ENCODE assay signal across 11 mouse cellular contexts in the genomic region with DNA sequence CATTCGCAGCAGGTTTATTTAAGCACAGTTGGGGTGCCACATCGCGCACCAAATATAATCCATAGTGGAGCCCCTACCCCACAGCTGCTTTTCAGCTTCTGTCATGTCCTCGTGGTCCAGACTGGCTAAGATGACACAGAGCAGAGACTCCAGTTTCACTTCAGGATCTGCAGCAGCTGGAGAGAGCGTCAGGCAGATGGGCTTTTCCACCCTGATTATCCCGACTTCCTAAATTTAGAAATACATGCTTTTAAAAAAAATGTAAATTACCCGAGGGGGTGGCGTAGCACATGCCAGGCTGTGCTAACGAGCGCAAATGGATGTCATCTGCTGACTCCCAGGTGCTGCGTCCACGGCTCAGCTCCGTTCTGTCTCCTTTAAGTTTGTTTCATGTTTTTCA. TPM values are rescaled to one million over a fixed set of nuclear protein-coding genes. Genes with fewer than 3 reads are reported as not detected.
DNase-seq lines count a peak whose midpoint lies in the region; ATAC-seq and TF ChIP-seq lines count a peak whose summit lies in the region.
"Had no signal": no experiment of that assay in that cellular context is flagged by ENCODE, and none has a peak within 500 bp of the region (broad histone marks: within the 10 kb centered on the region; RNA-seq: fewer than 3 reads in every experiment).

No protein-coding gene starts in this region.

- no peak for TF ChIP-seq CTCF in lung, postnatal 0 days (IDR thresholded peaks at IDR 0.05)

- WGBS in heart, embryonic 12.5 days, result 51% methylated on average over 13 of the region's 13 CpGs
- WGBS in embryonic facial prominence, embryonic 15.5 days, result 29% methylated on average over 13 of the region's 13 CpGs
- WGBS in neural tube, embryonic 14.5 days, result 47% methylated on average over 13 of the region's 13 CpGs
- 74% methylated on average over 13 of the region's 13 CpGs for WGBS in lung, postnatal 0 days

- no peaks in the 10 kb centered on the region for H3K27me3 ChIP-seq in heart, embryonic 12.5 days (replicated peaks)
- H3K27me3 ChIP-seq in embryonic facial prominence, embryonic 15.5 days, result no peaks in the 10 kb centered on the region
- no peaks in the 10 kb centered on the region for H3K27me3 ChIP-seq in neural tube, embryonic 14.5 days (ENCODE audit: control insufficient read depth, insufficient read depth, low read length)
- H3K27me3 ChIP-seq in lung, postnatal 0 days (replicated peaks; ENCODE audit: insufficient read depth, low read length), result no peaks in the 10 kb centered on the region

- TF ChIP-seq EP300 in lung, postnatal 0 days (IDR thresholded peaks at IDR 0.05), result no peak

- no peak for ATAC-seq in heart, embryonic 12.5 days (ENCODE audit: insufficient number of reproducible peaks, low FRiP score)
- ATAC-seq in embryonic facial prominence, embryonic 15.5 days (ENCODE audit: insufficient number of reproducible peaks, low FRiP score, low TSS enrichment, low read depth), result no peak
- peak; percentile 51; the same call in 1 of the 2 replicates for ATAC-seq in neural tube, embryonic 14.5 days (ENCODE audit: low read depth)
- ATAC-seq in lung, postnatal 0 days, result no peak

- H3K4me2 ChIP-seq in heart, embryonic 12.5 days, result peak overlapping the region; percentile 47
- H3K4me2 ChIP-seq in embryonic facial prominence, embryonic 15.5 days (replicated peaks), result peak overlapping the region; percentile 41
- H3K4me2 ChIP-seq in neural tube, embryonic 14.5 days (ENCODE audit: low read depth, low read length), result no peak overlapping the region
- no peak overlapping the region for H3K4me2 ChIP-seq in lung, postnatal 0 days (replicated peaks; ENCODE audit: low read depth, low read length)

- H3K27ac ChIP-seq in heart, embryonic 12.5 days (ENCODE audit: poor library complexity, severe bottlenecking), result no peak overlapping the region
- no peak overlapping the region for H3K27ac ChIP-seq in embryonic facial prominence, embryonic 15.5 days (replicated peaks)
- H3K27ac ChIP-seq in neural tube, embryonic 14.5 days (ENCODE audit: low read depth, low read length), result no peak overlapping the region
- H3K27ac ChIP-seq in lung, postnatal 0 days (ENCODE audit: low read length), result no peak overlapping the region
- H3K27ac ChIP-seq: macrophage had no signal

- H3K9me3 ChIP-seq in heart, embryonic 12.5 days (replicated peaks), result no peaks in the 10 kb centered on the region
- no peaks in the 10 kb centered on the region for H3K9me3 ChIP-seq in embryonic facial prominence, embryonic 15.5 days (replicated peaks)
- H3K9me3 ChIP-seq in neural tube, embryonic 14.5 days (ENCODE audit: control insufficient read depth, low read length), result no peaks in the 10 kb centered on the region
- no peaks in the 10 kb centered on the region for H3K9me3 ChIP-seq in lung, postnatal 0 days (ENCODE audit: low read length)

- H3K4me1 ChIP-seq in heart, embryonic 12.5 days (replicated peaks), result no peaks in the 10 kb centered on the region
- 0 out of 2 replicates have a peak, but pooled peaks cover 6% of the 10 kb centered on the region for H3K4me1 ChIP-seq in embryonic facial prominence, embryonic 15.5 days
- H3K4me1 ChIP-seq in neural tube, embryonic 14.5 days (ENCODE audit: control insufficient read depth, insufficient read depth, low read length), result no peaks in the 10 kb centered on the region
- H3K4me1 ChIP-seq in lung, postnatal 0 days (ENCODE audit: insufficient read depth, low read depth, low read length), result no peaks in the 10 kb centered on the region

- H3K36me3 ChIP-seq in heart, embryonic 12.5 days, result no peaks in the 10 kb centered on the region
- no peaks in the 10 kb centered on the region for H3K36me3 ChIP-seq in embryonic facial prominence, embryonic 15.5 days
- H3K36me3 ChIP-seq in neural tube, embryonic 14.5 days (ENCODE audit: control insufficient read depth, insufficient read depth, low read length), result no peaks in the 10 kb centered on the region
- H3K36me3 ChIP-seq in lung, postnatal 0 days (ENCODE audit: insufficient read depth, low read length), result no peaks in the 10 kb centered on the region

- no peak overlapping the region for H3K4me3 ChIP-seq in heart, embryonic 12.5 days
- H3K4me3 ChIP-seq in embryonic facial prominence, embryonic 15.5 days (replicated peaks), result peak overlapping the region; percentile 17; the same call in 1 of the 2 replicates
- no peak overlapping the region for H3K4me3 ChIP-seq in neural tube, embryonic 14.5 days (ENCODE audit: low read depth, low read length)
- no peak overlapping the region for H3K4me3 ChIP-seq in lung, postnatal 0 days (ENCODE audit: low read depth, low read length)

- no peak for DNase-seq in heart, adult 8-10 months (ENCODE audit: low spot score)
- peak; percentile 66 to 75 for DNase-seq in layer of hippocampus, postnatal 14 days (ENCODE audit: low spot score in 2 of 2)
- DNase-seq in urinary bladder, postnatal 10 days (ENCODE audit: low spot score), result no peak
- no peak for DNase-seq in kidney, postnatal 14 days
- no peak for DNase-seq in lung, postnatal 0 days (ENCODE audit: low spot score)
- DNase-seq: kidney, adult 9 months had no signal

- H3K9ac ChIP-seq in heart, embryonic 12.5 days, result no peak overlapping the region
- H3K9ac ChIP-seq in embryonic facial prominence, embryonic 15.5 days, result no peak overlapping the region
- H3K9ac ChIP-seq in neural tube, embryonic 14.5 days (replicated peaks; ENCODE audit: low read depth, low read length), result no peak overlapping the region
- H3K9ac ChIP-seq in lung, postnatal 0 days (replicated peaks; ENCODE audit: low read depth), result no peak overlapping the region

RNA-seq across cellular contexts. Expression of gene Igsf11, which starts 32.5 kb away (rescaled TPM):
- 0.30 and 0.31 TPM in 2 replicates for polyA plus RNA-seq in heart, embryonic 12.5 days (2016; fragmentation: Nextera tagmentation; extraction: Ambion mirVana)
- total RNA-seq in heart, adult 8-10 months (2022), result under 1 TPM; 0.57 to 0.75 (median 0.66) TPM
- 0.66 and 0.87 TPM in 2 replicates for polyA plus RNA-seq in embryonic facial prominence, embryonic 15.5 days (2015; fragmentation: Nextera tagmentation; extraction: Ambion mirVana)
- 10 to 100 TPM; 37.0 to 37.1 TPM for total RNA-seq in layer of hippocampus, postnatal 14 days (2021)
- 3.5 and 3.7 TPM in 2 replicates for polyA plus RNA-seq in neural tube, embryonic 14.5 days (2014; fragmentation: Nextera tagmentation; extraction: Ambion mirVana)
- 0.27 and 0.35 TPM in 2 replicates for polyA plus RNA-seq in lung, postnatal 0 days (2015; fragmentation: Nextera tagmentation; extraction: Ambion mirVana)
- total RNA-seq: common myeloid progenitor, adult 5-6 weeks had no signal

Comparison
In these comparisons a context has a peak if more than half of its experiments do, and no peak if none do; other contexts are left out.
1. H3K4me2 ChIP-seq: peak in heart, embryonic 12.5 days (single experiment) and embryonic facial prominence, embryonic 15.5 days (single experiment); none in neural tube, embryonic 14.5 days (single experiment) and lung, postnatal 0 days (single experiment).
2. DNase-seq: peak in layer of hippocampus, postnatal 14 days (2 of 2); none in heart, adult 8-10 months (single experiment), urinary bladder, postnatal 10 days (single experiment), kidney, postnatal 14 days (single experiment) and lung, postnatal 0 days (single experiment).